Mouse (Mus musculus): ENCODE measurements around the gene Cdc5l. TPM values are rescaled to one million over a fixed set of nuclear protein-coding genes. Genes with fewer than 3 reads are reported as not detected.

The Cdc5l gene
- polyA plus RNA-seq (2017; shearing (Covaris generic)), result 90.1 TPM

DNA sequence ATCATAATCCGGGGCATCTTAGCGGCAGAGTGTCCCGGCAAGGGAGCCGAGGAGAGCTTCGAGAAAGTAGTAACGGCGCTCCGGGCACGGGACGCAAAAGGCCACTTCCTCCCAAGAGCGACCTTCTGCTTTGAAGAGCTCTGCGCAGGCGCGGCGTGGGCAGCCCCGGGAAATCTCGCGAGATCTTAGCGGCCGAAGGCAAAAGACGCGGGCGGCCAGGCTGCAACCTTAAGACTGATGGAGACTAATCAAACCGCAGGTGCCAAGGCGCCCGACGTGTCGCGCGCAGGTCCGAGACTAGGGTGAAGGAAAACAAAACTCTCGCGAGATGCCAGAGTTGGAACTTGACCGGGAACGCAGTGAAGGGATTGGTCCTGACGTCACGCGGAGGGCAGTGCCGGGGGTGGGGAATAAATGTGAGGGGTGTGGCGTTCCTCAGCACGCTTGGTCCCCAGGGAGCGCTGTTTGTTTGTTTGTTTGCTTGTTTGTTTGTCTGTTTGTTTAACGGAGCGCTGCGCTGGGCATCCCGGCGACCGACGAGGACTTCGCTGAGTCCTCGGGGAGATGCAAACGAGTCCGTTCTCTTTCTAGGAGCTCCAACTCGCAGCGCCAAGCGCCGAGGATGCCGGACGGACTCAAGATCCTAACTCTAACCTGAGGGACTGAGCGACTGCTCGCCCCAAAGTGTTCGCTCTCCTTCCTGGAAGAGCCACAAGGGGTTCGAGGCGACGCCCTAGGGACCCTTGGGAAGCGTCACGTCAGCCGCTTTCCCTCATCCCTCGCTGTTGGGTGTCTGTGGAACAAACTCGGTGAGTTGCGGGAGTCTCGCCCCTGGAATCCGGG is at the start of gene Cdc5l:
TSS of gene Cdc5l (minus strand) at position 319 of the 843 bp plus-strand sequence.

DNA sequence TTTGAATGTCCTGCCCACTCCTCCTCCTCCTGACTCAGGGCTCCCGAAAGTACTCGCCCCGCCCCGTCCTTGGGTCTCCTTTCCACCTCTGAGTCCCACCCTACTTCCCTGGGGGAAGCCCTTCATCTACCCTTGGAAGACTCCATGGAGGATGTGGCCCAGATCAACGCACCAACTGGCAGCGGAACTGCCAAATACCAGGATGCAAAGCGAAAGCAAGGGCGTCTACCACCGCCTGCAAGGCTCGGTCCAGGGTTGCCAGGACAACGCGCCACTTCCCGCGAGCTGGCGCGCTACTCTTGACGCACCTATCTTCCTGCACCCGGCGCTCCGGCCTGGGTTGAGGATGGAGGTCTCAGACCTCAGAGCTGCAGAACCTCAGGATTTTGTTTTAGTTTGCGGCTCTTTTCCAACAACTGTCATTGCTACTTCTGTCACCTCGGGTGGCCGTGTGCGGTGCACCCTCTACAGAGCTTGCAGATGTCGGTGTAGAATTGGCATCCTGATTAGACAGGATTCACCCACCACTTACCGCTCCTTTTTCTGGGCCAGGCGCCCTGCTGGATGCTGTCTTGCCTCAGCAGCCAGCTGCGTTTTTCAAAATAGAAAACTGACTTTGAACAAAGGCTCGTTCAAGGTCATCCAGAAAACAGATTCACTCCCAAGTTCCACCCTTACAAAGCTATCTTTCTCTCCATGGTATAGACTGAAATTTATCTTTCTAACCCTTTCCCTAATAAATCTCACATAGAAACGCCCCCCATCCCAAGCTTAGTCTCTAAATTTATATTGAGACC is 41.3 kb upstream of the Cdc5l start, which contains the start of gene Spats1:
TSS of gene Spats1 (minus strand) at position 747 of the 797 bp plus-strand sequence.

Other genes starting within 250 kb of the Cdc5l start
- 0.60 TPM for gene Spats1, start 41.7 kb upstream of the Cdc5l start, polyA plus RNA-seq (2017; shearing (Covaris generic))
- 21.1 TPM for gene Aars2, start 73.1 kb upstream of the Cdc5l start, polyA plus RNA-seq (2017; shearing (Covaris generic))
- not detected for gene Tcte1, start 89.7 kb upstream of the Cdc5l start, polyA plus RNA-seq (2017; shearing (Covaris generic))
- not detected for gene Tmem151b, start 115.9 kb upstream of the Cdc5l start, polyA plus RNA-seq (2017; shearing (Covaris generic))
- gene Nfkbie, start 122.0 kb upstream of the Cdc5l start, polyA plus RNA-seq (2017; shearing (Covaris generic)), result 52.3 TPM
- 32.3 TPM for gene Slc35b2, start 130.1 kb upstream of the Cdc5l start, polyA plus RNA-seq (2017; shearing (Covaris generic))
- gene Hsp90ab1, start 139.5 kb upstream of the Cdc5l start, polyA plus RNA-seq (2017; shearing (Covaris generic)), result 1,260 TPM
- 53.6 TPM for gene Slc29a1, start 165.9 kb upstream of the Cdc5l start, polyA plus RNA-seq (2017; shearing (Covaris generic))
- gene Mymx, start 168.4 kb upstream of the Cdc5l start, polyA plus RNA-seq (2017; shearing (Covaris generic)), result not detected
- 1.1 TPM for gene Capn11, start 225.6 kb upstream of the Cdc5l start, polyA plus RNA-seq (2017; shearing (Covaris generic))

Data from naive thymus-derived CD4-positive, alpha-beta T cell, adult 5 months (primary cell).